Mouse (Mus musculus): Measurements from ENCODE around the gene Olfr506. TPM values are rescaled to one million over a fixed set of nuclear protein-coding genes. Genes with fewer than 3 reads are reported as not detected.
"Not testable (repeated sequence)": the region's sequence is repeated elsewhere in the genome, so short reads cannot be mapped to it uniquely, and the experiment has no call there.

Olfr506 gene
- not detected in 2 replicates for polyA plus RNA-seq (2012; ENCODE audit: insufficient read depth, insufficient read length, missing spikeins)

DNA sequence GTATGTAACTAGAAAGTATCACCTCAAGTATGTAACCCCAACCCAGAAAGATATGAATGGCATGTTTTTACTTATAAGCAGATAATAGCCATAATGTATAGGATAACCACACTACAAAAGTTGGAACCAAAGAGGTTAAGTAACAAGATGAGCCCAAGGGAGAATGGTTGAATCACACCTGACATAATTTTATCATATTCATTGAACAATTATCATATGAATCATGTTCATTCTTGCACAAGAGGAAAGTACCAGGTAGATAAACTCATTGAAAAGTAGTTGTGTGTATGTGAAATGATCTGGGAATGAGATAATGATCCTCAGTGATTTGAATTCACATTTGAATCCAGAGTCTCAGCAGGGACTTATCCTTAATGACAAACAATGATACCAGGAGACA, at the start of gene Olfr506:
Olfr506 (plus strand) TSS at position 301 of the 400 bp plus-strand sequence.
- no peak within 1 kb of the TSS for H3K27ac ChIP-seq (ENCODE audit: insufficient read depth, low read depth, low read length)
- no peak for TF ChIP-seq CTCF (IDR thresholded peaks at IDR 0.05; ENCODE audit: low read depth, low read length)
- TF ChIP-seq POLR2A (IDR thresholded peaks at IDR 0.05; ENCODE audit: borderline replicate concordance, low read depth, low read length) = no peak
- no peaks in the 10 kb centered on the region for H3K4me1 ChIP-seq (ENCODE audit: control insufficient read depth, insufficient read depth, low read length)
- no peak within 1 kb of the TSS for H3K4me3 ChIP-seq (ENCODE audit: insufficient read depth, low read length)

DNA sequence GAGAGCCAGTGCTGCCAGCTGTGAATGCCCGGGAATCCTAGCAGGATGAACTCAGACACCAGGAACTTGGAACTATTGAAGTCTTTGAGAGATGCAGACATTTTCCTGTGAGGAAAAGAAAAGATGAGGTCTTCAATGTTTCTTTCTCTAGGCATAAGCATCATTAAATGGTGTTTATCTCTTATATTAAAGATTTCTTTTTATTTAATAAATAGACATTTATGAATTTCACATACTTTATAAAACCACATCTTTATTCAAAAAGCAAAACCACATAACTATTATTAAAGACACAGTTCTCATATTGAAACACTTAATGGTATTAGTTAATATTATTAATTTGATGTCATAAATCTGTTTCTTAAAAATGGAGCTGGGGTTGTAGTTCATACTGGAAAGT, 44.9 kb upstream of the Olfr506 start, which contains the start of gene Olfr504:
Olfr504 (minus strand) TSS at position 101 of the 400 bp plus-strand sequence.
- Histone ChIP-seq H3K4me3 (ENCODE audit: insufficient read depth, low read length) (no peak within 1 kb of the TSS), H3K4me1 (ENCODE audit: control insufficient read depth, insufficient read depth, low read length) (no peaks in the 10 kb centered on the region), H3K27ac (ENCODE audit: insufficient read depth, low read depth, low read length) (no peak within 1 kb of the TSS)
- TF ChIP-seq CTCF (IDR thresholded peaks at IDR 0.05; ENCODE audit: low read depth, low read length) (no peak), POLR2A (IDR thresholded peaks at IDR 0.05; ENCODE audit: borderline replicate concordance, low read depth, low read length) (no peak)

GRCm38 (mm10) chr7:108589797-108590196, 20.8 kb upstream of the Olfr506 start:
- Histone ChIP-seq H3K4me1 (ENCODE audit: control insufficient read depth, insufficient read depth, low read length) (no peaks in the 10 kb centered on the region), H3K27ac (ENCODE audit: insufficient read depth, low read depth, low read length) (no peak overlapping the region), H3K4me3 (ENCODE audit: insufficient read depth, low read length) (no peak overlapping the region)
- TF ChIP-seq CTCF (IDR thresholded peaks at IDR 0.05; ENCODE audit: low read depth, low read length) = no peak

GRCm38 (mm10) chr7:108601916-108602315, 8.7 kb upstream of the Olfr506 start:
- H3K27ac ChIP-seq (ENCODE audit: insufficient read depth, low read depth, low read length); H3K4me1 ChIP-seq (ENCODE audit: control insufficient read depth, insufficient read depth, low read length); H3K4me3 ChIP-seq (ENCODE audit: insufficient read depth, low read length): not testable (repeated sequence)

GRCm38 (mm10) chr7:108614110-108614509, 3.5 kb downstream of the Olfr506 start:
- no peaks in the 10 kb centered on the region for H3K4me1 ChIP-seq (ENCODE audit: control insufficient read depth, insufficient read depth, low read length)
- no peak overlapping the region for H3K4me3 ChIP-seq (ENCODE audit: insufficient read depth, low read length)
- TF ChIP-seq POLR2A (IDR thresholded peaks at IDR 0.05; ENCODE audit: borderline replicate concordance, low read depth, low read length) (no peak), CTCF (IDR thresholded peaks at IDR 0.05; ENCODE audit: low read depth, low read length) (no peak)
- H3K27ac ChIP-seq (ENCODE audit: insufficient read depth, low read depth, low read length) = no peak overlapping the region

- H3K4me1 ChIP-seq (ENCODE audit: control insufficient read depth, insufficient read depth, low read length); H3K4me3 ChIP-seq (ENCODE audit: insufficient read depth, low read length); H3K27ac ChIP-seq (ENCODE audit: insufficient read depth, low read depth, low read length): not testable (repeated sequence)
These were observed 6.2 kb downstream of the Olfr506 start for GRCm38 (mm10) chr7:108616781-108617180.

DNA sequence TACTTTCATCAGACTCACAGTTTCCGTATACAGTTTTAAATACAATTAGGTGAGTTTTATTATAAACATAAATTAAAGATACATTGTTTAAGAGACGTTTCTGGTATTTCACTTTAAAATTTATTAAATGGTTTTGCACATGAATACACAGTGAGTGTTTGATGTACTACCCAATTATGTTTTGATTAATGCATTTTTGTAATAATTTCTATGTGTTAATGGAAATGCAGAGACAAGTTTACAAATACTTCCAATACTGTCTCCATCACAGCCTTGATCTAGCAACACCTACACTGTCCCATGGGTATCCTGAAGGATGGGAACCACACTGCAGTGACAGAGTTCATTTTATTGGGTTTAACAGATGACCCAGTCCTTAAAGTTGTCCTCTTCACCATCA, 10.9 kb downstream of the Olfr506 start, which contains the start of gene Olfr507:
Olfr507 (plus strand) TSS at position 301 of the 400 bp plus-strand sequence.
- TF ChIP-seq POLR2A (IDR thresholded peaks at IDR 0.05; ENCODE audit: borderline replicate concordance, low read depth, low read length) (no peak), CTCF (IDR thresholded peaks at IDR 0.05; ENCODE audit: low read depth, low read length) (no peak)
- Histone ChIP-seq H3K4me1 (ENCODE audit: control insufficient read depth, insufficient read depth, low read length) (no peaks in the 10 kb centered on the region), H3K4me3 (ENCODE audit: insufficient read depth, low read length) (no peak within 1 kb of the TSS), H3K27ac (ENCODE audit: insufficient read depth, low read depth, low read length) (no peak within 1 kb of the TSS)

DNA sequence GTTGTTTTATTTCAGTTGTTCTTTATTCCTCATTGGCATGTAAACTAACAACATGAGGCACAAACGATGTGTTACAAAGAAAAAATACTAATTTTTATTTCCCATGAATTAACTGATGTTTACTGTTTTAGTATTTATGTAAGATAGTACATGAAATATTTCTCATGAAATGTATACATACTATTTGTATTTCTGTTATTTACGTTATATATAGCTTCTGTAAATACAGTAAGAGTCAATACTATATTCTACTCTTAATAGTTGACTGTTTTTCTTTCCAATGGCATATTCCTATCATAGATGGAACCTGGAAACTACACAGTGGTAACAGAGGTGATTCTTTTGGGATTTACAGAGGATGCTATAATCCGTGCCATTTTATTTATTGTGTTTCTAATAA, 19.1 kb downstream of the Olfr506 start, which contains the start of gene Olfr508:
Olfr508 (plus strand) TSS at position 301 of the 400 bp plus-strand sequence.
- Histone ChIP-seq H3K27ac (ENCODE audit: insufficient read depth, low read depth, low read length) (no peak within 1 kb of the TSS), H3K4me1 (ENCODE audit: control insufficient read depth, insufficient read depth, low read length) (no peaks in the 10 kb centered on the region), H3K4me3 (ENCODE audit: insufficient read depth, low read length) (no peak within 1 kb of the TSS)
- TF ChIP-seq POLR2A (IDR thresholded peaks at IDR 0.05; ENCODE audit: borderline replicate concordance, low read depth, low read length) = no peak
- no peak for TF ChIP-seq CTCF (IDR thresholded peaks at IDR 0.05; ENCODE audit: low read depth, low read length)

GRCm38 (mm10) chr7:108651806-108652205, 41.2 kb downstream of the Olfr506 start, which contains the start of gene Olfr509:
Gene Olfr509, minus strand, starts transcription at chr7:108651906.
- no peak within 1 kb of the TSS for H3K4me3 ChIP-seq (ENCODE audit: insufficient read depth, low read length)
- H3K4me1 ChIP-seq (ENCODE audit: control insufficient read depth, insufficient read depth, low read length) = no peaks in the 10 kb centered on the region
- TF ChIP-seq POLR2A (IDR thresholded peaks at IDR 0.05; ENCODE audit: borderline replicate concordance, low read depth, low read length) (no peak), CTCF (IDR thresholded peaks at IDR 0.05; ENCODE audit: low read depth, low read length) (no peak)
- H3K27ac ChIP-seq (ENCODE audit: insufficient read depth, low read depth, low read length) = no peak within 1 kb of the TSS

- Histone ChIP-seq H3K27ac (ENCODE audit: insufficient read depth, low read depth, low read length) (no peak overlapping the region), H3K4me3 (ENCODE audit: insufficient read depth, low read length) (no peak overlapping the region), H3K4me1 (ENCODE audit: control insufficient read depth, insufficient read depth, low read length) (no peaks in the 10 kb centered on the region)
- TF ChIP-seq POLR2A (IDR thresholded peaks at IDR 0.05; ENCODE audit: borderline replicate concordance, low read depth, low read length) (no peak), CTCF (IDR thresholded peaks at IDR 0.05; ENCODE audit: low read depth, low read length) (no peak)
These were observed 51.8 kb downstream of the Olfr506 start for GRCm38 (mm10) chr7:108662419-108662818.

Other genes with a start within 250 kb of the Olfr506 start
- gene Olfr494, start 245.5 kb upstream of the Olfr506 start, polyA plus RNA-seq (2012; ENCODE audit: insufficient read depth, insufficient read length, missing spikeins) = not detected in 2 replicates
- not detected in 2 replicates for gene Olfr495, start 217.6 kb upstream of the Olfr506 start, polyA plus RNA-seq (2012; ENCODE audit: insufficient read depth, insufficient read length, missing spikeins)
- not detected in 2 replicates for gene Olfr497, start 190.4 kb upstream of the Olfr506 start, polyA plus RNA-seq (2012; ENCODE audit: insufficient read depth, insufficient read length, missing spikeins)
- not detected in 2 replicates for gene Olfr498, start 145.5 kb upstream of the Olfr506 start, polyA plus RNA-seq (2012; ENCODE audit: insufficient read depth, insufficient read length, missing spikeins)
- not detected in 2 replicates for gene Olfr502, start 85.7 kb upstream of the Olfr506 start, polyA plus RNA-seq (2012; ENCODE audit: insufficient read depth, insufficient read length, missing spikeins)
- gene Olfr503, start 66.3 kb upstream of the Olfr506 start, polyA plus RNA-seq (2012; ENCODE audit: insufficient read depth, insufficient read length, missing spikeins) = not detected in 2 replicates
- gene Olfr504, start 45.0 kb upstream of the Olfr506 start, polyA plus RNA-seq (2012; ENCODE audit: insufficient read depth, insufficient read length, missing spikeins) = not detected in 2 replicates
- not detected in 2 replicates for gene Olfr507, start 11.0 kb downstream of the Olfr506 start, polyA plus RNA-seq (2012; ENCODE audit: insufficient read depth, insufficient read length, missing spikeins)
- gene Olfr508, start 19.2 kb downstream of the Olfr506 start, polyA plus RNA-seq (2012; ENCODE audit: insufficient read depth, insufficient read length, missing spikeins) = not detected in 2 replicates
- not detected in 2 replicates for gene Olfr509, start 41.1 kb downstream of the Olfr506 start, polyA plus RNA-seq (2012; ENCODE audit: insufficient read depth, insufficient read length, missing spikeins)
- gene Olfr510, start 55.6 kb downstream of the Olfr506 start, polyA plus RNA-seq (2012; ENCODE audit: insufficient read depth, insufficient read length, missing spikeins) = not detected in 2 replicates
- not detected in 2 replicates for gene Olfr512, start 102.5 kb downstream of the Olfr506 start, polyA plus RNA-seq (2012; ENCODE audit: insufficient read depth, insufficient read length, missing spikeins)
- not detected in 2 replicates for gene Olfr513, start 140.2 kb downstream of the Olfr506 start, polyA plus RNA-seq (2012; ENCODE audit: insufficient read depth, insufficient read length, missing spikeins)
- 0.87 TPM in 1 of 2 replicates, not detected in the other for gene Olfr514, start 215.2 kb downstream of the Olfr506 start, polyA plus RNA-seq (2012; ENCODE audit: insufficient read depth, insufficient read length, missing spikeins)
- gene Olfr516, start 239.7 kb downstream of the Olfr506 start, polyA plus RNA-seq (2012; ENCODE audit: insufficient read depth, insufficient read length, missing spikeins) = not detected in 2 replicates